Mouse (Mus musculus) myocyte (in vitro differentiated cells): Measurements from ENCODE around the gene Myh9. TPM values are rescaled to one million over a fixed set of nuclear protein-coding genes. Genes with fewer than 3 reads are reported as not detected.

Source experiments
- H3K27me3 ChIP-seq: one replicate; pipeline ENCODE4 v1.6.1; 2011; ENCODE audit not compliant: control insufficient read depth, insufficient read depth, insufficient read length
- H3K36me3 ChIP-seq: one replicate; pipeline ENCODE4 v1.6.1; 2011; ENCODE audit not compliant: control insufficient read depth, insufficient read depth
- H3K4me2 ChIP-seq: one replicate; pipeline ENCODE4 v1.6.1; 2011; ENCODE audit warnings: low read depth, control low read depth
- H3K4me3 ChIP-seq: one replicate; pipeline ENCODE4 v1.5.1; 2011; ENCODE audit warnings: mild to moderate bottlenecking, control low read depth, moderate library complexity
- H3K79me2 ChIP-seq: one replicate; pipeline ENCODE4 v1.6.1; 2011; ENCODE audit not compliant: control insufficient read depth, insufficient read depth
- H3ac ChIP-seq: one replicate; pipeline ENCODE4 v1.6.1; 2011; ENCODE audit not compliant: control insufficient read depth, insufficient read length
- CEBPB ChIP-seq: IDR thresholded peaks from 2 replicates; pipeline ENCODE4 v1.6.1; 2011; ENCODE audit warnings: mild to moderate bottlenecking, moderate library complexity; ENCODE audit not compliant: poor library complexity, insufficient read depth, severe bottlenecking
- E2F4 ChIP-seq: IDR thresholded peaks from one replicate; pipeline ENCODE4 v1.6.1; 2011; ENCODE audit warnings: mild to moderate bottlenecking, control low read depth, moderate library complexity; ENCODE audit not compliant: insufficient read depth
- MAX ChIP-seq: IDR thresholded peaks from one replicate; pipeline ENCODE4 v1.6.1; 2011; ENCODE audit warnings: low read depth, mild to moderate bottlenecking, control low read depth
- MYOD1 ChIP-seq, 3 experiments: IDR thresholded peaks; one replicate each; pipeline ENCODE4 v1.6.1; 2011; ENCODE audit warnings: control low read depth in 2 of 3, low read depth in 2 of 3, mild to moderate bottlenecking in 2 of 3, moderate library complexity in 1 of 3; ENCODE audit not compliant: insufficient read length in 2 of 3, control insufficient read depth in 1 of 3
- MYOG ChIP-seq, 3 experiments: IDR thresholded peaks; one replicate each; pipeline ENCODE4 v1.6.1; 2011; ENCODE audit warnings: control low read depth in 2 of 3, low read depth in 2 of 3, mild to moderate bottlenecking in 2 of 3; ENCODE audit not compliant: insufficient read length in 2 of 3, control insufficient read depth in 1 of 3, insufficient read depth in 1 of 3
- POLR2A ChIP-seq: IDR thresholded peaks from one replicate; pipeline ENCODE4 v1.6.1; 2011; ENCODE audit warnings: low read depth, mild to moderate bottlenecking, control low read depth, moderate library complexity; ENCODE audit not compliant: insufficient read length
- POLR2AphosphoS2 ChIP-seq: IDR thresholded peaks from one replicate; pipeline ENCODE4 v1.6.1; 2011; ENCODE audit warnings: low read depth, control low read depth; ENCODE audit not compliant: insufficient read length
- REST ChIP-seq: IDR thresholded peaks from one replicate; pipeline ENCODE4 v1.6.1; 2011; ENCODE audit warnings: mild to moderate bottlenecking, control low read depth, moderate library complexity; ENCODE audit not compliant: insufficient read depth, insufficient read length
- SRF ChIP-seq: IDR thresholded peaks from one replicate; pipeline ENCODE4 v1.6.1; 2011; ENCODE audit warnings: low read depth; ENCODE audit not compliant: control insufficient read depth, insufficient read length
- TCF12 ChIP-seq: IDR thresholded peaks from one replicate; pipeline ENCODE4 v1.6.1; 2011; ENCODE audit warnings: mild to moderate bottlenecking, control low read depth; ENCODE audit not compliant: poor library complexity, insufficient read depth, severe bottlenecking
- TCF3 ChIP-seq: IDR thresholded peaks from one replicate; pipeline ENCODE4 v1.6.1; 2011; ENCODE audit warnings: low read depth, control low read depth; ENCODE audit not compliant: insufficient read length
- USF1 ChIP-seq: IDR thresholded peaks from one replicate; pipeline ENCODE4 v1.6.1; 2011; ENCODE audit warnings: low read depth, mild to moderate bottlenecking, control low read depth, moderate library complexity
- polyA plus RNA-seq: library from polyadenylated mRNA; unstranded; fragments of >200 nt; fragmentation: generic; extraction: Trizol; gene quantifications from one replicate; pipeline ENCODE4 v1.2.1, GENCODE M21; 2012; ENCODE audit warnings: missing spikeins

The Myh9 gene
- polyA plus RNA-seq, 1 experiment, result 466 TPM

DNA sequence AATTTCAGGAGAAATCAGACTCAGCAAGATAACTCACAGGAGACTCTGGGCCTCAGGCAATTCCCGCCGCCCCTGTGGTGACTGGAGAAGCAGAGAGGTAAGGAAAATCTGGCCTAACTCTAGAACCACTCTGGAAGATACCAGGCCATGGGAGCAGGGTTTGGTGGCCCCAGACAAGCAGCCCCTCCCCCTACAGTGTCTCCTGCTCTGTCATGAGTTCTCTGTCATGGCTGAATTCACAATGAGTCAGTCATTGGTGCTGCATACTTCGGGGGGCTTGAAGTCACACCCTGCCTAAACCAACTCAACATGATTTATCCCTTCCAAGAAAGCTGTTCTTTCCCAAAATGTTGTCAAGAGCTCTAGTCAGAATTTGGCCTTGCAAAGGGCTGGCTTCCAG is 18.3 kb downstream of the Myh9 start:
- no peak overlapping the region for H3K4me3 ChIP-seq
- no peak for TF ChIP-seq USF1
- TF ChIP-seq POLR2A, result no peak
- TF ChIP-seq TCF12, result no peak
- no peak for TF ChIP-seq CEBPB
- no peak for TF ChIP-seq MYOD1 (IDR thresholded peaks at IDR 0.05; ENCODE audit: control insufficient read depth in 1 of 3, insufficient read length in 2 of 3, low read depth in 2 of 3)
- no peak for TF ChIP-seq SRF
- TF ChIP-seq TCF3, result no peak
- no peak for TF ChIP-seq REST
- no peak for TF ChIP-seq MYOG (IDR thresholded peaks at IDR 0.05; ENCODE audit: control insufficient read depth in 1 of 3, insufficient read depth in 1 of 3, insufficient read length in 2 of 3, low read depth in 2 of 3)
- TF ChIP-seq E2F4, result no peak
- no peak for TF ChIP-seq POLR2AphosphoS2
- TF ChIP-seq MAX, result no peak
- H3ac ChIP-seq, result no peak overlapping the region
- peak overlapping the region; percentile 81 for H3K4me2 ChIP-seq
- H3K36me3 ChIP-seq, result peaks cover 18% of the 10 kb centered on the region
- H3K79me2 ChIP-seq, result peaks cover 100% of the 10 kb centered on the region
- no peaks in the 10 kb centered on the region for H3K27me3 ChIP-seq

DNA sequence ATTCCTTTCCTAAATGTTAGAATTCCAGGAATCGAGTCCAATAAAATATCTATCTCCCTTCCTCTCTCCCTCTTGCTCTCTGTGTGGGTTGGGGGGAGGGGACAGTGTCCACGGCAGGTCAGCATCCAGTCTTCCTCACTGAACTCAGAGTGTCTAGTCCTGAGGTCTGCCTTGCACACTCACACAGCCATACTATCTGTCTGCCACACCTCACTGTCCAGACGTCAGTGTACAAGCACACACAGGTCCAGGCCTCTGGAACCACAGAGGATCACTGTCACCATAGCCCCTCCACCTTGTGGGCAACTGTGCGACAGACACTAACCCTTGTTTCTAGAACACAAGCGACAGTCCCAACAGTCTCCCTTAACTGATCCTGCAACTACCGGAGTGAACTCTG is 18.8 kb downstream of the Myh9 start:
- H3K4me3 ChIP-seq, result no peak overlapping the region
- H3K27me3 ChIP-seq, result no peaks in the 10 kb centered on the region
- peaks cover 100% of the 10 kb centered on the region for H3K79me2 ChIP-seq
- TF ChIP-seq POLR2A (peak; percentile 33), POLR2AphosphoS2 (peak; percentile 87), MYOD1 (IDR thresholded peaks at IDR 0.05; ENCODE audit: control insufficient read depth in 1 of 3, insufficient read length in 2 of 3, low read depth in 2 of 3) (no peak), MYOG (IDR thresholded peaks at IDR 0.05; ENCODE audit: control insufficient read depth in 1 of 3, insufficient read depth in 1 of 3, insufficient read length in 2 of 3, low read depth in 2 of 3) (no peak), TCF12 (no peak), REST (no peak), CEBPB (no peak), USF1 (no peak), TCF3 (no peak), E2F4 (no peak), MAX (no peak), SRF (no peak)
- H3ac ChIP-seq, result no peak overlapping the region
- H3K36me3 ChIP-seq, result peaks cover 18% of the 10 kb centered on the region
- peak overlapping the region; percentile 81 for H3K4me2 ChIP-seq

DNA sequence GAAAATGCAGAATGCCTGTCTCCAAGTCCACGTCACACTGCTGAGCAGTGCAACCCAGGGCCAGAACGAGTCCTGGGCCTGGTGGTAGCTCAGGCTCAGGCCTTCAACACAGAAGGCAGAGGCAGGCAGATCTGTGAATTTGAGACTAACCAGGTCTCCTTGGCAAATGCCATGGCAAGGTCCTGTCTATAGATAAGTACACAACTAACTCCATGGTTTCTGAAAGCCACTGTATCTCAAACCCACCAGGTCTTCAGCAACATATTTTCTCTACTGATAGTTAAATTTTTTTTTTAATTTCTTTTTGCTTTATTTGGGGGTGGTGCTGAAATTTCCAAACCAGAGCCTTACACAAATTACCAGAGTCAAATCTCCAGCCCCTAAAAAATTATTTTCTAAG is 19.3 kb downstream of the Myh9 start:
- H3K4me2 ChIP-seq, result peak overlapping the region; percentile 81
- H3K36me3 ChIP-seq, result peaks cover 18% of the 10 kb centered on the region
- peaks cover 100% of the 10 kb centered on the region for H3K79me2 ChIP-seq
- no peak overlapping the region for H3ac ChIP-seq
- no peak overlapping the region for H3K4me3 ChIP-seq
- no peaks in the 10 kb centered on the region for H3K27me3 ChIP-seq
- no peak for TF ChIP-seq MYOG (IDR thresholded peaks at IDR 0.05; ENCODE audit: control insufficient read depth in 1 of 3, insufficient read depth in 1 of 3, insufficient read length in 2 of 3, low read depth in 2 of 3)
- TF ChIP-seq POLR2A, result no peak
- TF ChIP-seq CEBPB, result no peak

DNA sequence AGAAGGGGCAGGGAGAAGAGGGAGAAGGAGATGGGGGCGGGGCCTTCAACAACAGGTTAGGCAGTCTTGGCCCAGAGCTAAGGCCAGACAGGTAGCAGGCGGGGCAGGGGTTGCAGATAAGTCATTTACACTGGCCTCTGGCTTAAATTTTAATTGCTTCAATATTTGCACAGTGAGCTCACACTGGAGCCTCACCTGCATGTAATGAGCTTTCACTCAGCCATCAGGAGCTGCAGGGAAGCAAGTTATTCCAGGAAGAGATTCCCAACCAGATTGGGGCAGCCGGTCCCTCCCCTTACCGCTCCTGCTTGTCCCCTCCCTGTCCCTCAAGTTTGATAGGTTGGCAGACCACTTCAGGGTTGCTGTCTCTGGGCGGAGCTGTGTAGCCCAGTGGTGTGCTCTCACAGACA is 19.9 kb downstream of the Myh9 start:
- H3ac ChIP-seq, result no peak overlapping the region
- H3K4me3 ChIP-seq, result no peak overlapping the region
- no peaks in the 10 kb centered on the region for H3K27me3 ChIP-seq
- TF ChIP-seq TCF3 (no peak), TCF12 (no peak), CEBPB (no peak), POLR2A (peak; percentile 10), SRF (no peak), POLR2AphosphoS2 (peak; percentile 31), MYOG (IDR thresholded peaks at IDR 0.05; ENCODE audit: control insufficient read depth in 1 of 3, insufficient read depth in 1 of 3, insufficient read length in 2 of 3, low read depth in 2 of 3) (no peak)
- H3K4me2 ChIP-seq, result peak overlapping the region; percentile 81
- peaks cover 100% of the 10 kb centered on the region for H3K79me2 ChIP-seq
- peaks cover 18% of the 10 kb centered on the region for H3K36me3 ChIP-seq

DNA sequence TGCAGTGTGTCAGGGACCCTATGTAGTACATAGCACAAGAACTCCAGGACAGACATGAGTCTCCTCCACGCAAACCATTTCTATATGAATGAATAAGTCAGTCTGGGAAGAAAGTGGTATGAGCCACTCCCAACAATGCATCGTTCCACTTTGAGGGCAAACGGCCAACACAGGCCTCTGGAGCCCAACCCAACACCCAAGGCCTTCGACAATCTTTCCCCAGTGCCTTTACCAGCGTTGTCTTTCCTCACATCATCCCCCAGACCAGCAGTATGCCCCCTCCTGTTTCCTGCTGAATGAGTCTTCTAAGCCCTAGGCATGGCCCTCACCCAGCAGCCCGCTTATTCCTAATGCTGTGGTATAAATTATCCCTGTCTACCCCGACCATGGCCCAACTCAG is 20.6 kb downstream of the Myh9 start:
- TF ChIP-seq POLR2AphosphoS2, result peak; percentile 27
- TF ChIP-seq USF1, result no peak
- Histone ChIP-seq H3K27me3 (no peaks in the 10 kb centered on the region), H3K4me3 (no peak overlapping the region), H3ac (no peak overlapping the region), H3K79me2 (peaks cover 100% of the 10 kb centered on the region), H3K36me3 (peaks cover 17% of the 10 kb centered on the region), H3K4me2 (peak overlapping the region; percentile 81)
